ENCODE assay signal across 19 mouse cellular contexts in genomic region chr17:86458302-86458980, GRCm38 (mm10). TPM values are rescaled to one million over a fixed set of nuclear protein-coding genes. Genes with fewer than 3 reads are reported as not detected.
DNase-seq lines count a peak whose midpoint lies in the region; ATAC-seq and TF ChIP-seq lines count a peak whose summit lies in the region.
"Had no signal": no experiment of that assay in that cellular context is flagged by ENCODE, and none has a peak within 500 bp of the region (broad histone marks: within the 10 kb centered on the region; RNA-seq: fewer than 3 reads in every experiment).

No protein-coding gene starts in this region.

- DNase-seq in CD4-positive, CD25-positive, alpha-beta regulatory T cell, adult 2 months (ENCODE audit: low read depth, low spot score): peak; percentile 16
- no peak for DNase-seq in kidney, adult 2 months
- DNase-seq in kidney, postnatal 36 days: no peak
- peak; percentile 23 for DNase-seq in 3T3-L1 (ENCODE audit: low read depth, low spot score)
- peak; percentile 34 for DNase-seq in adipocyte (ENCODE audit: low spot score)
- no peak for DNase-seq in gastrocnemius, postnatal 10 days
- DNase-seq: cerebellum, adult 18-20 months; heart, postnatal 4 days; kidney, postnatal 25 days; thymus, postnatal 36 days had no signal

- no peaks in the 10 kb centered on the region for H3K36me3 ChIP-seq in kidney, adult 2 months (ENCODE audit: control insufficient read depth, insufficient read depth, low read length)
- no peaks in the 10 kb centered on the region for H3K36me3 ChIP-seq in midbrain, embryonic 13.5 days
- H3K36me3 ChIP-seq: limb, embryonic 13.5 days; midbrain, embryonic 15.5 days; neural tube, embryonic 12.5 days had no signal

- no peaks in the 10 kb centered on the region for H3K27me3 ChIP-seq in kidney, adult 2 months (replicated peaks; ENCODE audit: control insufficient read depth, insufficient read depth, low read length)
- H3K27me3 ChIP-seq in midbrain, embryonic 13.5 days: peaks cover 14% of the 10 kb centered on the region
- H3K27me3 ChIP-seq: limb, embryonic 13.5 days; midbrain, embryonic 15.5 days; neural tube, embryonic 12.5 days had no signal

- no peak overlapping the region for H3K9ac ChIP-seq in midbrain, embryonic 13.5 days (replicated peaks)
- H3K9ac ChIP-seq: limb, embryonic 13.5 days; midbrain, embryonic 15.5 days; neural tube, embryonic 12.5 days had no signal

- H3K9me3 ChIP-seq in midbrain, embryonic 13.5 days: no peaks in the 10 kb centered on the region
- H3K9me3 ChIP-seq: limb, embryonic 13.5 days; midbrain, embryonic 15.5 days; neural tube, embryonic 12.5 days had no signal

- TF ChIP-seq CTCF in kidney, adult 2 months (conservative IDR thresholded peaks at IDR 0.05; ENCODE audit: insufficient read depth, insufficient read length, low read depth, low read length): 0 out of 2 replicates have a peak, but pooled peaks have one; percentile 11

- 70% methylated on average over 11 of the region's 11 CpGs for WGBS in kidney, adult 2 months
- WGBS in midbrain, embryonic 13.5 days: 84% methylated on average over 11 of the region's 11 CpGs

- no peak overlapping the region for H3K4me2 ChIP-seq in midbrain, embryonic 13.5 days (replicated peaks)
- H3K4me2 ChIP-seq: limb, embryonic 13.5 days; midbrain, embryonic 15.5 days; neural tube, embryonic 12.5 days had no signal

- no peak for TF ChIP-seq POLR2A in kidney, adult 2 months (IDR thresholded peaks at IDR 0.05; ENCODE audit: low read depth, low read length)

- no peaks in the 10 kb centered on the region; the same call in 1 of the 2 replicates for H3K4me1 ChIP-seq in kidney, adult 2 months (ENCODE audit: control insufficient read depth, insufficient read depth, low read length)
- peaks cover 9% of the 10 kb centered on the region for H3K4me1 ChIP-seq in midbrain, embryonic 13.5 days (replicated peaks)

- H3K27ac ChIP-seq in kidney, adult 2 months (ENCODE audit: insufficient read depth, low read depth, low read length): no peak overlapping the region
- no peak overlapping the region for H3K27ac ChIP-seq in midbrain, embryonic 13.5 days
- H3K27ac ChIP-seq: limb, embryonic 13.5 days; midbrain, embryonic 15.5 days; neural tube, embryonic 12.5 days had no signal

- H3K4me3 ChIP-seq in kidney, adult 2 months (ENCODE audit: insufficient read depth, low read depth, low read length): no peak overlapping the region
- no peak overlapping the region for H3K4me3 ChIP-seq in midbrain, embryonic 13.5 days (replicated peaks)
- H3K4me3 ChIP-seq: limb, embryonic 13.5 days; midbrain, embryonic 15.5 days; neural tube, embryonic 12.5 days had no signal

- no peak for ATAC-seq in CD4-positive, CD25-positive, alpha-beta regulatory T cell, adult 4 months
- ATAC-seq in midbrain, embryonic 13.5 days: no peak
- ATAC-seq: inflammation-experienced regulatory T-cells, adult 6 months; midbrain, embryonic 15.5 days had no signal

RNA-seq across cellular contexts. Expression of gene Gm10309, which starts 46.6 kb away (rescaled TPM):
- under 1 TPM; 0.41 to 0.90 TPM for polyA plus RNA-seq in CD4-positive, CD25-positive, alpha-beta regulatory T cell, adult 4 months (2017; shearing (Covaris generic))
- polyA plus RNA-seq in kidney, adult 2 months (2012; rRNA removed): 0.08 and 0.13 TPM in 2 replicates
- total RNA-seq in gastrocnemius, postnatal 10 days (2021): under 1 TPM in 1 of 2 experiments, not detected in 1; 0.14 TPM
- polyA plus RNA-seq in midbrain, embryonic 13.5 days (2015; fragmentation: Nextera tagmentation; extraction: Ambion mirVana): 0.19 and 0.38 TPM in 2 replicates
- total RNA-seq: heart, adult 8-10 months; left cerebral cortex, adult 18-20 months had no signal
- polyA plus RNA-seq: brain, embryonic 14.5 days had no signal

Comparison
In these comparisons a context has a peak if more than half of its experiments do, and no peak if none do; other contexts are left out.
1. DNase-seq: peak in CD4-positive, CD25-positive, alpha-beta regulatory T cell, adult 2 months (single experiment), 3T3-L1 (single experiment) and adipocyte (single experiment); none in kidney, adult 2 months (single experiment), kidney, postnatal 36 days (0 of 2) and gastrocnemius, postnatal 10 days (single experiment).